Mouse (Mus musculus) right cerebral cortex, postnatal 10 days (tissue): ENCODE results near the gene Srgap1.

Source experiments
- DNase-seq, 2 experiments: peaks; one replicate each; pipeline ENCODE4 v3.0.0; 2021; ENCODE audit warnings: low spot score in 2 of 2

Gene Srgap1

GRCm38 (mm10) chr10:122017063-122017462 lies 30.1 kb downstream of the Srgap1 start:
- no peak for DNase-seq

DNA sequence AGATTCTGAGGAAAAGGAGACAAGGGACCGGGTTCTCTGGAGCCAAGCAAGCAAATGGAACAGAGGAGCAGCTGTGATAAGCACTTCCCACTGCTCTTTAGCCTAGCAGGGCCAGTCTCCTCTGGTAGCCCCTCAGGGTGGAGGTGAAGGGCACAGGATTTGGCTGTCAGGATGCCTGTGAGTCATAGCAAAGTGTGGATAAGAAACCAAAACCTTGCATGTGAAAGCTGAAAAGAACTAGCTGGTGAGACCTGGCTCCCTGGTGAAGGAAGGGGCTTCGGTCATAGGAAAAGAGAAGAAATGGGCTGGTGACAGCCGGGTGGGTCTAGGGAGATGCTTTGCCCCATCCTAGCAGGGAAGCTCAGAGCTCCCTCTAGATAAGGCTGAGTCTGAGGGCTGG lies 30.5 kb downstream of the Srgap1 start:
- DNase-seq: no peak

GRCm38 (mm10) chr10:122012321-122012720 lies 34.8 kb downstream of the Srgap1 start:
- DNase-seq: no peak

- no peak for DNase-seq
These were observed 38.3 kb downstream of the Srgap1 start for GRCm38 (mm10) chr10:122008731-122009391.

GRCm38 (mm10) chr10:122008370-122008730 lies 38.8 kb downstream of the Srgap1 start:
- no peak for DNase-seq

- no peak for DNase-seq
These were observed 40.5 kb downstream of the Srgap1 start for GRCm38 (mm10) chr10:122006606-122007005.

- no peak for DNase-seq
These were observed 41.0 kb downstream of the Srgap1 start for GRCm38 (mm10) chr10:122006151-122006550.

DNA sequence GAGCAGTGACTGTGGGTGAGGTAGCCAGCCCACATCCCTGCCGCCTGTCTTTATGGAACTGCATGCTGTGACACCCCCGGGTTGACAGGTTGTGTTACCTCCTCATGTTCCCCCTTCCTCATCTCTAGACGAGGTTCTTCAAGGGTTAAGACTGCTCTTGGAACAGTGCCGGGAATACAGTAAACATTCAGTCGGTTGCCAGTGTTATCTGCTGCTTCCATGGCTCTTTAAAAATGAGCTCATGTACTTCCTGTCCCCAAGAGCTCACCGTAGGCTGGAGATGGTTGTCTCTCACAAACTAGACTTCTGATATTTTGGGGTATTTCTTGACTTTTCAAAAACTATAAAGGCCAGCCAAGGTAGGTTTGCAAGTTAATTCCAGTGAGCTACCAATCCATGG lies 41.6 kb downstream of the Srgap1 start:
- DNase-seq: no peak

- DNase-seq: no peak
These were observed 44.2 kb downstream of the Srgap1 start for GRCm38 (mm10) chr10:122002930-122003329.

- DNase-seq: no peak
These were observed 48.3 kb downstream of the Srgap1 start for GRCm38 (mm10) chr10:121998806-121999205.

- DNase-seq: no peak
These were observed 50.6 kb downstream of the Srgap1 start for GRCm38 (mm10) chr10:121996500-121996899.

GRCm38 (mm10) chr10:121995448-121995847 lies 51.7 kb downstream of the Srgap1 start:
- DNase-seq: no peak

DNA sequence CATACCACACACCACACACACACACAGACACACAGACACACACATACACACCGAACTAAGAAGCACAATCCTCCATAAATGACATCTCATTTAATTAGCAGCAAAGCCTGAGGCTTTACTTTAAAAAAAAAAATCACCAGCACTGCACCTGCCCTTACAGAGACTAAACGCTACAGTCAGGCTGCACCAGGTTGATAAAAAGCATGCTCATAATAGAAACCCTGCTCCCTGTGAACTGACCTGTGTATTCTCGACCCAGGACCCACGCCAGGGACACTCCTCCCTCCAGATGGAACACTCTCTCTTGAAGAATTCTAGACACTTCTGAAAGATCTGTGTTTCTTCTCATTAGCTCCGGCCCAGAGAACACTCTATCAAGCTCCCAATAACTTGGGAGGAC lies 52.5 kb downstream of the Srgap1 start:
- DNase-seq: no peak

- DNase-seq: no peak
These were observed 54.5 kb downstream of the Srgap1 start for GRCm38 (mm10) chr10:121992609-121993008.

DNA sequence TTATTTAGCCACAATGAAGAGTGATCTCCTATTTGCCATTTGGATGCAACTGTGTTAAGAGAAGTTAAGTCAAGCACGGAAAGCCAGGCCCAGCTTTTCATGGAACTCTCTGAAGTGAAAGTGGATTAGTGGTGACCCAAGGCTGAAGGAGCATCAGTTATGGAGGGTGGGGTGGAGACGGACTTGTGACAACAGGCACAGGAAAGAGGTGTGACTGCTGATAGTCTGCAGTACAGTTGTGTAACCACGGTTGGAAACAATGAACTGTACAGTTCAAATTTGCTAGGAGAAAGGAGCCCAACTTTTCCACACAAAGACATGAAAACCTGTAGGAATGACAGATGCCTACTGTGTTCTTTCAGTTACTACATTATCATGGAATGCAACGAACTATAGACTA lies 60.1 kb downstream of the Srgap1 start:
- no peak for DNase-seq

DNA sequence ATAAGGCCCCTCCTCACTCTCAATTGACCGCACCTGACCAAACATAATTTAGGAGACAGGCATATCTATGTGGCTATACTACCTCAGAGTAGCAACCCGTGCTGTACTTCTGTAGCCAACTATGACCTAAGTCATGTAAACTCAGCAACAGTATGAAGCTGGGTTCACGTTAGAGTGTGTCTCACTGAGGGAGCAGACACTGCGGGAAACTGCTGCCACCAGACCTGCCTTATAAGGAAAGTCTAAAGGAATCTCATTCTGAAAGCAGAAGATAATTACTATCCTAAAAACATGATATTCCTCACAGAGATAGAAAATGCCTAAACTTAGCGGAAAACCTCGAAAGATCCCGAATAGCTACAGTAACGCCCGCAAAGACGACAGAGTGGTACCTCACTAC lies 62.2 kb downstream of the Srgap1 start:
- no peak for DNase-seq

- DNase-seq: no peak
These were observed 63.0 kb downstream of the Srgap1 start for GRCm38 (mm10) chr10:121983993-121984610.

DNA sequence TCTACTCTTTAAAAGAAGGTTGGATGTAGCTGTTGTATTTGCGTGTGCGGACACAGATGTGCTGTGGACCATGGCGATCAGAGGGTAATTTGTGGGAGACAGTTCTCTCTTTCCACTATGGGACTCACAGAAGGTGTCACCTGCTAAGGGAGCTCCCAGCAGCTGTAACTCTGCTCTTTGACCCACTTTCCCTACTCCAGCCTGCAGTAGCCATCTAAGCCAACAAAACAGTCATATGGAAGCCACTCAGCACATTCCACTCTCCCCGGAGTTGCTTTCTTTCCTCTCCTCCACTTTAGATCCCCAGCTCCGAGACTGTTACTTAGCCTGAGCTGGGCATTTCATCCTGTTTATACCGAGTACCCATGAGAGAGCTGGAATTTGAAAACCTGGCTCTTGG lies 71.8 kb downstream of the Srgap1 start:
- no peak for DNase-seq

GRCm38 (mm10) chr10:121974591-121974990 lies 72.5 kb downstream of the Srgap1 start:
- no peak for DNase-seq

GRCm38 (mm10) chr10:121973281-121973680 lies 73.8 kb downstream of the Srgap1 start:
- no peak for DNase-seq

DNA sequence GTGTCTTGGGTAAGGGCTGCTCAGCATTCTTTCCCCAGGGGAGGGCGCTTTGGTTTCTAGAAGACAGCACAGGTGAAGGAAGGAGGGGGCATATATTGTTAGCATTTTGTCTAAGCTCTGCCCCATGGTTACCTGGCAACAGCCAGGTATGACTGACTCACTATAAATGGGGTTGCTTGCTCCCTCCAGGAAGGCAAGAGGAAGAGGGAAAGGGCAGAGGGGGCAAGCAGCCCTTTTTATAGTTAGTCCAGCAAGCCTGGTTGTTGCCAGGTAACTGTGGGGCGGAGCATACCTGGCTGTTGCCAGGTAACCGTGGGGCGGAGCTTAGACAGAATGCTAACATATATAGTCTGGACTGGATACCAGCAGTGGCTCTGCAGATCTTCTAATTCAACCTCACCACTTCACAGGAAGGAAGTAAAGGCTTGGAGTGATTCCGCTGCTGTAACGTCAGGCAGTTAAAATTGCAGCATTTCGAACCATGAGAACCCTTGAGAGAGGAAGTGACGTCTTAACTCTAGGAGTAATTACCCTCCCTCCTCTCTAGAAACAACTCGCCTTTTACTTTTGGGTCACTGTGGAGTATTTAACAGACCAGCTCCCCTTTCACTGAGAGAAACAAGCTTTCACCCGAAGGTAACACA lies 74.7 kb downstream of the Srgap1 start:
- DNase-seq: no peak

GRCm38 (mm10) chr10:121971658-121972057 lies 75.5 kb downstream of the Srgap1 start:
- no peak for DNase-seq

DNA sequence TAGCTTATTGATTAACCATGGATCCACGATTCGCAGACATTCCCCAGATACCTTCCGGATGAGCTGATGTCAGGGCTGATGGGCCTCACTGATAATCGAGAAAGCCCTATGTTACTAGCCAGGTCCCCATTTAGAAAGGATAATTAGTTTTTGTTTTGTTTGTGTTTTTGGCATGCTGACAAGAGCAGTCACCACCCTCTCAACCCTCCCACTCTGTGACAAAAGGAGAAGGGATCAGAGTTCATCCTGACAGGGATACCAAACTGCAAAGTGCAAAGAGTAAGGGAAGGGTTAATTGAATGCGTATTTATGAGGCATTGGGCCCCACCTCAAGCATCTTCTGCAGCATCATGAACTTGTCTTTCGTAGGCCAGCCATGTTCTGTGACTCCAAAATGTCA lies 76.2 kb downstream of the Srgap1 start:
- no peak for DNase-seq
